Mouse (Mus musculus) spleen, adult 2 months (tissue): ENCODE measurements around the gene Cenpm.
A peak's percentile ranks its signal among the peaks of the same experiment; 100 is the strongest.

Source experiments
- CTCF ChIP-seq: fragments of 200-500 bp; IDR thresholded peaks from 2 replicates; pipeline ENCODE4 v1.5.1; 2011; ENCODE audit warnings: mild to moderate bottlenecking, inconsistent platforms; ENCODE audit not compliant: insufficient read depth, insufficient read length, insufficient replicate concordance; ENCODE audit errors: extremely low read depth
- POLR2A ChIP-seq: fragments of 200-500 bp; IDR thresholded peaks from 2 replicates; pipeline ENCODE4 v1.6.1; 2011; ENCODE audit warnings: low read depth, low read length, inconsistent platforms

GRCm38 (mm10) chr15:82223251-82223650 lies 21.3 kb downstream of the Cenpm start:
- TF ChIP-seq CTCF (no peak), POLR2A (peak; percentile 47)
